In the genomic region with DNA sequence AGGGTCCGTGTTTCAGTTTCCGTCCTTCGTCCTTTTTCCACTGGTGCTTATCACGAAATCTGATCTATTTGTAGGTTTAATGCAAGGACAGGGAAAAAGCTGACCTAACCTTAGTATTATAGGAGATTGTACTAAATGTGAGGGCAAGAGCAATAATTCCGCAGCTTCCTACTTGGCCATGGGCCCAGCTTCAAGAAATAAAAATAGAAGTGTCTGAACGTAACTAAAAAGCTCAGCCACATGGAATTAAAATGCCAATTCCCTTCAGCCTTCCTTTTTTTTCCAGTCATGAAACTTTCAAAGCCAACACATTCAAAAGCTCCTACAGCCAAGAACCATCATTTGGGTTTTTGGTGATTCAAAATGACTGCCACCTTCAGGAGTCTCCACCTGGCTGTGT, we compare ENCODE assay signal across 10 mouse cellular contexts.
DNase-seq lines count a peak whose midpoint lies in the region; ATAC-seq and TF ChIP-seq lines count a peak whose summit lies in the region.
"Had no signal": no experiment of that assay in that cellular context is flagged by ENCODE, and none has a peak within 500 bp of the region (broad histone marks: within the 10 kb centered on the region; RNA-seq: fewer than 3 reads in every experiment).

No protein-coding gene starts in this region.

- WGBS in midbrain, postnatal 0 days: 73% methylated on average over 6 of the region's 6 CpGs
- 75% methylated on average over 6 of the region's 6 CpGs for WGBS in midbrain, embryonic 16.5 days
- 38% methylated on average over 6 of the region's 6 CpGs for WGBS in kidney, embryonic 16.5 days

- H3ac ChIP-seq in myocyte (ENCODE audit: control insufficient read depth, insufficient read length): no peak overlapping the region

- H3K9ac ChIP-seq in midbrain, postnatal 0 days (replicated peaks; ENCODE audit: low read length, poor library complexity, severe bottlenecking): no peak overlapping the region
- H3K9ac ChIP-seq in midbrain, embryonic 16.5 days (ENCODE audit: low read depth, low read length): no peak overlapping the region
- no peak overlapping the region for H3K9ac ChIP-seq in kidney, embryonic 16.5 days (replicated peaks; ENCODE audit: low read length)
- H3K9ac ChIP-seq: liver, embryonic 15.5 days had no signal

- no peaks in the 10 kb centered on the region for H3K79me2 ChIP-seq in myocyte (ENCODE audit: control insufficient read depth, insufficient read depth)

- no peaks in the 10 kb centered on the region for H3K27me3 ChIP-seq in midbrain, postnatal 0 days (ENCODE audit: insufficient read depth, low read length)
- H3K27me3 ChIP-seq in midbrain, embryonic 16.5 days (ENCODE audit: control insufficient read depth, insufficient read depth, low read depth, low read length): no peaks in the 10 kb centered on the region
- no peaks in the 10 kb centered on the region for H3K27me3 ChIP-seq in kidney, embryonic 16.5 days (ENCODE audit: insufficient read depth, low read length)
- H3K27me3 ChIP-seq in myocyte (ENCODE audit: control insufficient read depth, insufficient read depth, insufficient read length): no peaks in the 10 kb centered on the region
- H3K27me3 ChIP-seq: liver, embryonic 15.5 days had no signal

- H3K4me1 ChIP-seq in midbrain, postnatal 0 days (ENCODE audit: insufficient read depth, low read length): no peaks in the 10 kb centered on the region
- no peaks in the 10 kb centered on the region for H3K4me1 ChIP-seq in midbrain, embryonic 16.5 days (ENCODE audit: control insufficient read depth, insufficient read depth, low read length)
- H3K4me1 ChIP-seq in embryonic fibroblast, embryonic 13.5 days (ENCODE audit: control insufficient read depth, insufficient read depth, low read length): peaks cover 2% of the 10 kb centered on the region
- 0 out of 2 replicates have a peak, but pooled peaks cover 9% of the 10 kb centered on the region for H3K4me1 ChIP-seq in kidney, embryonic 16.5 days (ENCODE audit: insufficient read depth, low read length)
- H3K4me1 ChIP-seq: liver, embryonic 15.5 days had no signal

- no peak for ATAC-seq in midbrain, postnatal 0 days (ENCODE audit: low FRiP score)
- no peak for ATAC-seq in midbrain, embryonic 16.5 days
- no peak for ATAC-seq in kidney, embryonic 16.5 days (ENCODE audit: low FRiP score, low TSS enrichment)
- no peak for ATAC-seq in activated CD4-positive, CD25-positive, alpha-beta regulatory T cell, adult 4 months

- intact Hi-C loops in left cerebral cortex, postnatal 36 days (cut with DNase I): no loop called here

- H3K4me3 ChIP-seq in midbrain, postnatal 0 days (ENCODE audit: low read depth, low read length): no peak overlapping the region
- no peak overlapping the region for H3K4me3 ChIP-seq in midbrain, embryonic 16.5 days (ENCODE audit: low read depth, low read length)
- H3K4me3 ChIP-seq in embryonic fibroblast, embryonic 13.5 days (ENCODE audit: insufficient read depth, low read length): no peak overlapping the region
- H3K4me3 ChIP-seq in kidney, embryonic 16.5 days (ENCODE audit: low read length): no peak overlapping the region
- H3K4me3 ChIP-seq in myocyte: no peak overlapping the region
- H3K4me3 ChIP-seq: liver, embryonic 15.5 days had no signal

- no peaks in the 10 kb centered on the region for H3K36me3 ChIP-seq in midbrain, postnatal 0 days (ENCODE audit: insufficient read depth, low read length)
- no peaks in the 10 kb centered on the region for H3K36me3 ChIP-seq in midbrain, embryonic 16.5 days (ENCODE audit: control insufficient read depth, insufficient read depth, low read length)
- H3K36me3 ChIP-seq in kidney, embryonic 16.5 days (ENCODE audit: insufficient read depth, low read length): no peaks in the 10 kb centered on the region
- H3K36me3 ChIP-seq in myocyte (ENCODE audit: control insufficient read depth, insufficient read depth): no peaks in the 10 kb centered on the region
- H3K36me3 ChIP-seq: G1E; liver, embryonic 15.5 days had no signal

- peak; percentile 19 for DNase-seq in midbrain, postnatal 0 days (ENCODE audit: low spot score)
- no peak for DNase-seq in left cerebral cortex, postnatal 36 days (ENCODE audit: low spot score in 2 of 2)
- no peak for DNase-seq in c-Kit-positive CD71-positive TER-119-positive erythroid progenitor cells, embryonic 14.5 days (ENCODE audit: low spot score)

- no peak overlapping the region for H3K27ac ChIP-seq in midbrain, postnatal 0 days (ENCODE audit: low read depth, low read length)
- no peak overlapping the region for H3K27ac ChIP-seq in midbrain, embryonic 16.5 days (ENCODE audit: low read length)
- H3K27ac ChIP-seq in embryonic fibroblast, embryonic 13.5 days (ENCODE audit: insufficient read depth, low read length): peak overlapping the region; percentile 82
- peak overlapping the region; percentile 31; the same call in 1 of the 2 replicates for H3K27ac ChIP-seq in kidney, embryonic 16.5 days (ENCODE audit: low read length)
- H3K27ac ChIP-seq: liver, embryonic 15.5 days had no signal

- no peak for TF ChIP-seq POLR2A in embryonic fibroblast, embryonic 13.5 days (IDR thresholded peaks at IDR 0.05; ENCODE audit: low read depth, low read length)
- TF ChIP-seq POLR2A in myocyte (IDR thresholded peaks at IDR 0.05; ENCODE audit: insufficient read length, low read depth): no peak

- H3K4me2 ChIP-seq in midbrain, postnatal 0 days (ENCODE audit: low read depth, low read length, poor library complexity, severe bottlenecking): no peak overlapping the region
- no peak overlapping the region for H3K4me2 ChIP-seq in midbrain, embryonic 16.5 days (ENCODE audit: low read length)
- no peak overlapping the region for H3K4me2 ChIP-seq in kidney, embryonic 16.5 days (replicated peaks; ENCODE audit: low read depth, low read length)
- peak overlapping the region; percentile 22 for H3K4me2 ChIP-seq in myocyte (ENCODE audit: low read depth)
- H3K4me2 ChIP-seq: liver, embryonic 15.5 days had no signal

- no peak for TF ChIP-seq CTCF in midbrain, postnatal 0 days (IDR thresholded peaks at IDR 0.05)
- TF ChIP-seq CTCF in embryonic fibroblast, embryonic 13.5 days (IDR thresholded peaks at IDR 0.05; ENCODE audit: borderline replicate concordance, insufficient read depth, low read length): no peak

- H3K9me3 ChIP-seq in midbrain, postnatal 0 days (ENCODE audit: low read length): no peaks in the 10 kb centered on the region
- no peaks in the 10 kb centered on the region for H3K9me3 ChIP-seq in midbrain, embryonic 16.5 days (replicated peaks; ENCODE audit: control insufficient read depth, low read length, poor library complexity, severe bottlenecking)
- no peaks in the 10 kb centered on the region for H3K9me3 ChIP-seq in kidney, embryonic 16.5 days (ENCODE audit: low read length)
- H3K9me3 ChIP-seq: G1E; liver, embryonic 15.5 days had no signal

TF ChIP-seq in myocyte, 11 proteins besides CTCF, POLR2A, EP300 and RAD21:
- TF ChIP-seq REST (IDR thresholded peaks at IDR 0.05; ENCODE audit: insufficient read depth, insufficient read length) (no peak), E2F4 (IDR thresholded peaks at IDR 0.05; ENCODE audit: insufficient read depth) (no peak), TCF3 (IDR thresholded peaks at IDR 0.05; ENCODE audit: insufficient read length, low read depth) (no peak), SRF (IDR thresholded peaks at IDR 0.05; ENCODE audit: control insufficient read depth, insufficient read length, low read depth) (no peak), TCF12 (IDR thresholded peaks at IDR 0.05; ENCODE audit: insufficient read depth, poor library complexity, severe bottlenecking) (no peak), CEBPB (IDR thresholded peaks at IDR 0.05; ENCODE audit: insufficient read depth, poor library complexity, severe bottlenecking) (no peak), MAX (IDR thresholded peaks at IDR 0.05; ENCODE audit: low read depth) (no peak), POLR2AphosphoS2 (IDR thresholded peaks at IDR 0.05; ENCODE audit: insufficient read length, low read depth) (no peak), MYOD1 (IDR thresholded peaks at IDR 0.05; ENCODE audit: control insufficient read depth in 1 of 3, insufficient read length in 2 of 3, low read depth in 2 of 3) (no peak), MYOG (IDR thresholded peaks at IDR 0.05; ENCODE audit: control insufficient read depth in 1 of 3, insufficient read depth in 1 of 3, insufficient read length in 2 of 3, low read depth in 2 of 3) (no peak), USF1 (IDR thresholded peaks at IDR 0.05; ENCODE audit: low read depth) (no peak)

Comparison
In these comparisons a context has a peak if more than half of its experiments do, and no peak if none do; other contexts are left out.
1. H3K27ac ChIP-seq: peak in embryonic fibroblast, embryonic 13.5 days (single experiment) and kidney, embryonic 16.5 days (single experiment); none in midbrain, postnatal 0 days (single experiment) and midbrain, embryonic 16.5 days (single experiment).